Comparison of ENCODE assay signal across 25 mouse cellular contexts in the genomic region with DNA sequence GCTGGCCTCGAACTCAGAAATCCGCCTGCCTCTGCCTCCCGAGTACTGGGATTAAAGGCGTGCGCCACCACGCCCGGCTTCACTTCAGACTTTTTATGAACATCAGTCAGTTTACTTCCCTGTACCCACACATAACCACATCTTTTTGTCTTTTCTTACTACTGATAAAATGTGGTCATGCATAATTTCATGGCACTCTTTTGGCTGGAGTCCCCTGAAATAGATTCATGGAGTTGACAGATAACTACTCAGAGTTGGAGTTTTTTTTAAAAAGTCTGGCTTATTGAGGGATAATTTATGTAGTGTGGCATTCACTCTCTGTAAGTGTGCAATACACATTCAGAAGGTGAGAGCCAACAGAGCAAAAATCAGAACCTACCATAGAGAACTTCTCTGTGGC.
"Had no signal": no experiment of that assay in that cellular context is flagged by ENCODE, and none has a peak within 500 bp of the region (broad histone marks: within the 10 kb centered on the region; RNA-seq: fewer than 3 reads in every experiment).

No protein-coding gene starts in this region.

- DNase-seq: gastrocnemius, postnatal 14 days; gastrocnemius, postnatal 36 days; heart, adult 11 months; heart, postnatal 10 days; heart, postnatal 4 days; kidney, adult 18-20 months; kidney, adult 8-10 months; kidney, postnatal 10 days; kidney, postnatal 25 days; kidney, postnatal 4 days; liver; liver, embryonic 13.5 days had no signal

- H3K36me3 ChIP-seq: hindbrain, embryonic 10.5 days; hindbrain, embryonic 12.5 days; intestine, embryonic 15.5 days; liver, embryonic 13.5 days had no signal

- H3K9me3 ChIP-seq: heart, embryonic 10.5 days; heart, embryonic 12.5 days; hindbrain, embryonic 10.5 days; hindbrain, embryonic 12.5 days; intestine, embryonic 15.5 days; limb, embryonic 10.5 days; limb, embryonic 12.5 days; liver, embryonic 13.5 days had no signal

- ATAC-seq: hindbrain, embryonic 16.5 days; inflammation-experienced regulatory T-cells, adult 6 months; intestine, embryonic 15.5 days; intestine, postnatal 0 days had no signal

- H3K27ac ChIP-seq: heart, embryonic 10.5 days; hindbrain, embryonic 10.5 days; hindbrain, embryonic 12.5 days; hindbrain, embryonic 14.5 days; intestine, embryonic 15.5 days; layer of hippocampus, adult 2 months; left cerebral cortex, adult 2 months; limb, embryonic 10.5 days; limb, embryonic 12.5 days; liver, embryonic 13.5 days had no signal

- H3K27me3 ChIP-seq: heart, embryonic 12.5 days; hindbrain, embryonic 12.5 days; intestine, embryonic 15.5 days; limb, embryonic 12.5 days; liver, embryonic 13.5 days had no signal

- H3K4me3 ChIP-seq: heart, embryonic 10.5 days; heart, embryonic 12.5 days; hindbrain, embryonic 10.5 days; hindbrain, embryonic 12.5 days; intestine, embryonic 15.5 days; layer of hippocampus, adult 2 months; left cerebral cortex, adult 2 months; limb, embryonic 10.5 days; limb, embryonic 12.5 days; liver, embryonic 13.5 days had no signal

- H3K9ac ChIP-seq: heart, embryonic 12.5 days; hindbrain, embryonic 12.5 days; hindbrain, embryonic 14.5 days; intestine, embryonic 15.5 days; limb, embryonic 12.5 days; liver, embryonic 13.5 days had no signal
